Mouse (Mus musculus) stomach, postnatal 0 days (tissue): Measurements from ENCODE around the gene Ran. TPM values are rescaled to one million over a fixed set of nuclear protein-coding genes. Genes with fewer than 3 reads are reported as not detected.
A peak's percentile ranks its signal among the peaks of the same experiment; 100 is the strongest.

Experiments used
- ATAC-seq: fragments of 200-750 bp; cut with Nextera tagmentation; 2 replicates; pipeline ENCODE4 v1.8.0; 2017; ENCODE audit not compliant: low FRiP score, low TSS enrichment
- DNase-seq: peaks from one replicate; pipeline ENCODE4 v3.0.0-alpha.2; 2016; ENCODE audit warnings: low spot score
- H3K27ac ChIP-seq: fragments of 300-500 bp; sonication (generic); replicated peaks from 2 replicates; pipeline ENCODE4 v1.5.1; 2014; ENCODE audit warnings: mild to moderate bottlenecking, control low read depth
- H3K27me3 ChIP-seq: fragments of 300-500 bp; sonication (generic); 2 replicates; pipeline ENCODE4 v1.6.1; 2014; ENCODE audit warnings: low read length; ENCODE audit not compliant: control insufficient read depth, insufficient read depth
- H3K36me3 ChIP-seq: fragments of 300-500 bp; sonication (generic); 2 replicates; pipeline ENCODE4 v1.6.1; 2014; ENCODE audit warnings: low read length, mixed read lengths; ENCODE audit not compliant: control insufficient read depth, insufficient read depth
- H3K4me1 ChIP-seq: fragments of 300-500 bp; sonication (generic); replicated peaks from 2 replicates; pipeline ENCODE4 v1.6.1; 2014; ENCODE audit warnings: antibody characterized with exemption; ENCODE audit not compliant: control insufficient read depth, insufficient read depth
- H3K4me2 ChIP-seq: fragments of 300-500 bp; sonication (generic); replicated peaks from 2 replicates; pipeline ENCODE4 v1.6.1; 2014; ENCODE audit warnings: low read depth, mild to moderate bottlenecking, control low read depth, moderate library complexity
- H3K4me3 ChIP-seq: fragments of 300-500 bp; sonication (generic); 2 replicates; pipeline ENCODE4 v1.5.1; 2014; ENCODE audit warnings: low read depth, low read length, control low read depth
- H3K9ac ChIP-seq: fragments of 300-500 bp; sonication (generic); 2 replicates; pipeline ENCODE4 v1.6.1; 2014; ENCODE audit warnings: mild to moderate bottlenecking, low read length, control low read depth, mixed read lengths
- H3K9me3 ChIP-seq: fragments of 300-500 bp; sonication (generic); 2 replicates; pipeline ENCODE4 v1.6.1; 2016; ENCODE audit warnings: low read length; ENCODE audit not compliant: control insufficient read depth
- CTCF ChIP-seq: IDR thresholded peaks from 2 replicates; pipeline ENCODE4 v1.5.1; 2016; ENCODE audit warnings: antibody characterized with exemption, low read depth, mild to moderate bottlenecking, moderate library complexity
- EP300 ChIP-seq: optimal IDR thresholded peaks from 2 replicates; pipeline ENCODE3; 2016; ENCODE audit warnings: antibody characterized with exemption
- WGBS: fragments of 180-500 bp; shearing (Covaris S2); extraction: QIAGEN DNeasy Blood & Tissue Kit; methylation state at CpG from one replicate; pipeline ENCODE4 v1.1.7; 2014; 5-methylcytosine and 5-hydroxymethylcytosine counted together
- polyA plus RNA-seq: library from polyadenylated mRNA; unstranded; fragments of >200 nt; fragmentation: Nextera tagmentation; extraction: Ambion mirVana; gene quantifications from 2 replicates; pipeline ENCODE4 v1.2.1, GENCODE M21; 2015

Ran gene
- polyA plus RNA-seq, 1 experiment from 2014 or later = 257 TPM

DNA sequence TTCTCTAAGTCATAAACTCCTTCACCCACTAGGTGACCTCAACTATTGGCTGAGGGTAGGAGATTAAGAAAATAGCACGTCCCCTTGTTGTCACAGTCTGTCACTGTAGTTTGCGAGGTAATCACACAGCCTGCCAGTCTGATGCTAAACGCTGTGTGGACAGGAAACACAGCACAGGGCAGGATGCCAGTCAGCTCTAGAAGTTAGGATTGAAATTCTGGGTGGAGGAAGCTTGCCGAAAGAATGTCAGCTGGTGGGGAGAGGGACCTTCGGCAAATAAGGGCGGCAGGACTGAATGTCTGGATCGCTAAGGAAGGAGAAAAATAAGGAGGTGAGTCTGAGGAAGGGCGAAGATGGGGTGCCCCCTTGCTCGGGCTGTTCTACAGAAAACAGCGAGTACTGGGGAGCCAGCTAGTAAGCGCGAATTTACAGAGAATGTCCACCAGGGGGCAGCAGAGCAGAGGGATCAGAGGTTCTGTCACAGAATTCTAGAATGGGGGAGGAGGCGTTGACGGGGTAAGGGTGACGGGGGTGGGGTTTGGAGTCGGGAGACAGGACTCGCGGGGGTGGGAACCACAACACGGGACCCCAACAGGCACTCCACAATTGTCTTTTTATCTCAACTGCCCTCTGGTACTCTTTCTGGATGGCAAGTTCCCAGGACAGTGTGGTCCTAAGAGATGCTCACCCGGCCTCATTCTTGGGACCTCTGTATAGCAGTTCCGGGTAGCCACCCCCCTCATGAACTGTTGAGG is 43.3 kb downstream of the Ran start:
- Histone ChIP-seq H3K27me3 (no peaks in the 10 kb centered on the region), H3K4me1 (no peaks in the 10 kb centered on the region), H3K27ac (no peak overlapping the region), H3K9ac (0 out of 2 replicates have a peak overlapping the region, but pooled peaks have one; percentile 27), H3K9me3 (no peaks in the 10 kb centered on the region), H3K36me3 (no peaks in the 10 kb centered on the region), H3K4me3 (peak overlapping the region; percentile 8; the same call in 1 of the 2 replicates), H3K4me2 (peak overlapping the region; percentile 31)
- peak; percentile 30; the same call in 1 of the 2 replicates for ATAC-seq
- TF ChIP-seq EP300 (no peak), CTCF (peak; percentile 87)
- WGBS = 6% methylated on average over 21 of the region's 21 CpGs
- peak; percentile 79 for DNase-seq

DNA sequence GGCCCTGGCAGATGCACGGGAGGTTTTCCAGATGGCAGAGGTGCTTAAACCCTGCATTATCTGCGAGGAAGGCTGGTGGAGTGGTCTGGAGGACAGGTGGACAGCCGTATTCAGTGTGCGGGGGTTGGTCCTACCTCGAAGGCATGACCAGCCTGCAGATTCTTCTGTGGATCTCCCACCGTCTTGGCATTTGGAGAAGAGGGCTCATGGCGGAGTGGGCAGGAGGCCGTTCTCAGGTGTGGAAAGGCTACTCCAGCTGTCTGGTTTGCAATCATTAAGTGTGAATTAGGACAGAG is 43.9 kb downstream of the Ran start:
- Histone ChIP-seq H3K4me3 (peak overlapping the region; percentile 8; the same call in 1 of the 2 replicates), H3K27me3 (no peaks in the 10 kb centered on the region), H3K27ac (no peak overlapping the region), H3K4me1 (no peaks in the 10 kb centered on the region), H3K4me2 (peak overlapping the region; percentile 31), H3K36me3 (no peaks in the 10 kb centered on the region), H3K9me3 (no peaks in the 10 kb centered on the region), H3K9ac (no peak overlapping the region)
- TF ChIP-seq CTCF = no peak
- TF ChIP-seq EP300 = no peak
- ATAC-seq (no peak), DNase-seq (no peak)
- WGBS = 36% methylated on average over 8 of the region's 8 CpGs

DNA sequence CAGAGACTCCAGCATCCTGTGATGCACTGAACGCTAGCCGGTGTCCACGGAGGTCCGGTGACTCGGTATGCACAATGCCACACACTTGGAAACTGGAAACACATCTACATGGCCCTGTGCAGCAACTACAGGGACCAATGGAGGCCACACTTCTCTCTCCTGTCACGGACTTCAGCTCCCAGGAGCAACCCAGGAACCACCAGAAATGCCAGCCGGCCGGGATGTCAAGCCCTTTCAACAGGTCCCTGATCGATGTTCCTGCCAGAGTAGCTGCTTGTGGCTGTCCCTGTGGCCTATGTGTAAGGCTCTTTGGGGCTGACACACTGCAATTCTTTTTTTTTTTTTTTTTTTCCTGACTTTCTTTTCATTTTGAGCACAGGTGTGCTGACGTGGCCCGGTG is 44.3 kb downstream of the Ran start:
- TF ChIP-seq EP300 = no peak
- TF ChIP-seq CTCF = no peak
- 67% methylated on average over 11 of the region's 11 CpGs for WGBS
- Histone ChIP-seq H3K27me3 (no peaks in the 10 kb centered on the region), H3K36me3 (no peaks in the 10 kb centered on the region), H3K4me1 (no peaks in the 10 kb centered on the region), H3K4me3 (no peak overlapping the region), H3K9ac (no peak overlapping the region), H3K4me2 (no peak overlapping the region), H3K9me3 (no peaks in the 10 kb centered on the region), H3K27ac (no peak overlapping the region)
- ATAC-seq (no peak), DNase-seq (no peak)

DNA sequence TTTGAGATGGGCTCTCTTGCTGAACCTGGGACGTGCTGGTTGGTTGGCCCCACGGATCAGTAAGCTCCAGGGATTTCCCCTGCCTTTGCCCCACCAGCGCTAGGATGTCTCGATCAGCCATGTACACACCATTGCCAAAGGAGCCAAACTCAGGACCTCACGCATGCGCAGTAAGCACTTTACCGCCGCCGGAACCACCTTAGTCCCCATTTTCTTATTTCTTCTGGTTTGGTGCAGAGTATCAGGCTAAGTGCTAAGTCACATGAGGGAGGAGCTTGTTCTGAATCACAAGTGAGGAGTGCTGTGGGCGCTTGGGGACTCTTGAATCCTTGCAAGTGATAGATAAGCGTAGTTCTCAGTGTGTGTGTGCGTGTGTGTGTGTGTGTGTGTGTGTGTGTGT is 45.4 kb downstream of the Ran start:
- Histone ChIP-seq H3K9me3 (no peaks in the 10 kb centered on the region), H3K4me3 (no peak overlapping the region), H3K27ac (no peak overlapping the region), H3K4me1 (no peaks in the 10 kb centered on the region), H3K9ac (no peak overlapping the region), H3K36me3 (no peaks in the 10 kb centered on the region), H3K27me3 (no peaks in the 10 kb centered on the region), H3K4me2 (no peak overlapping the region)
- no peak for DNase-seq
- TF ChIP-seq EP300 (no peak), CTCF (no peak)
- no peak for ATAC-seq
- WGBS = 82% methylated on average over 12 of the region's 12 CpGs

DNA sequence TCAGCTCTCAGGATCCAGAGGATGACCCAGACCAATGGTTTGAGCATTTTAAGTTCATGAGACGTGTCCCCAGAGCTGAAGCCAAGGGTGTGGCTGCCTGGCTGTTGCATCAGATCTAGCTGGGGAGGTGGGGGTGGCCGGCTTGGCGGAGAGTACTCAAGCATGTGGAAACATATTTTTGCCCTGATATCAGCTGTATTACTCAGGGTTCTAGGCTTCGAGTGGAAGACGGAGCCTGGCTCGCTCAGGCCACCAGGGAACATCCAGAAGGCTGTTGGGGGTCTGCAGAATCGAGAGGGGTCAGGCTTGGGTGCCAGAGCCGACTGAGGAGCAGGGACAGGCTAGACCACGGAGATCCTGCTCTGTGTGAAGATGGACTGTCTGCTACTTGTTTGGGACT is 46.1 kb downstream of the Ran start:
- ATAC-seq = peak; percentile 59; the same call in 1 of the 2 replicates
- no peak overlapping the region for H3K4me3 ChIP-seq
- peak; percentile 20 for DNase-seq
- peak overlapping the region; percentile 45; the same call in 1 of the 2 replicates for H3K27ac ChIP-seq
- no peak overlapping the region for H3K9ac ChIP-seq
- no peak overlapping the region for H3K4me2 ChIP-seq
- H3K27me3 ChIP-seq = no peaks in the 10 kb centered on the region
- TF ChIP-seq EP300 (no peak), CTCF (no peak)
- H3K36me3 ChIP-seq = no peaks in the 10 kb centered on the region
- H3K4me1 ChIP-seq = no peaks in the 10 kb centered on the region
- WGBS = 48% methylated on average over 9 of the region's 9 CpGs
- H3K9me3 ChIP-seq = no peaks in the 10 kb centered on the region

DNA sequence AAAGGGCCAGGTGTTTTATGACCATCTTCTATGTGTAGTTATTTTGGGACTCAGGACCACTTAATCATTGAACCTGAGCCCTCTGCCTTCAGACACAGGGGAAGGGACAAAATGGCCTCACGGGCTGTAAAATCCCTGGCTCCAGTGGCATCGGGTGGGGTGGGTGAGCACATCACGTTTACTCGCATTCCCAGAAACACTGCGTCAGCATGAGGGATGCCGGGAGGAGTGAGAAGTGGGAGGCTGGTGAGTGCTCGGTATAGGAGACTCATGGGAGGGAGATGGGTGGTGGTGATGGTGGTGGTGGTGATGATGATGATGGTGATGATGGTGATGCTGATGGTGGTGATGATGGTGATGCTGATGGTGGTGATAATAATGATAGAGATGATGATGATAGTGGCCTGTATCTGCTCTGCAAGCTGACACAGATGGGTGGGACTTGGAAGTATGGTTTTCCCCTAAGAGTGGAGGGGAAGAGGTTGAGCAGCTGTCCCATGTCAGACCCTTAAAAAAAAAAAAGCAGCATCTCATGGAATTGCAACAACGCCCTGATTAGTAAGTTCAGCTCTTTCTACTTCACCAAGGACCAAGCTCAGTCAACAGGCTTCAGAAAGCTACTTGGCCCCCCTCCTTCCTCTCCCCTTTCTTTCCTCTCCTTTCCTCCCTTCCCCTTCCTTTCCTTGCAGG is 46.8 kb downstream of the Ran start:
- Histone ChIP-seq H3K27ac (peak overlapping the region; percentile 69), H3K4me3 (no peak overlapping the region), H3K27me3 (no peaks in the 10 kb centered on the region), H3K9me3 (no peaks in the 10 kb centered on the region), H3K36me3 (no peaks in the 10 kb centered on the region), H3K4me1 (no peaks in the 10 kb centered on the region), H3K4me2 (no peak overlapping the region), H3K9ac (no peak overlapping the region)
- peak; percentile 10; the same call in 1 of the 2 replicates for ATAC-seq
- no peak for TF ChIP-seq CTCF
- TF ChIP-seq EP300 = no peak
- WGBS = 70% methylated on average over 8 of the region's 8 CpGs
- DNase-seq = no peak
